Mouse (Mus musculus) inflammation-experienced regulatory T-cells (primary cell): ENCODE results near the gene Scgb1a1. TPM values are rescaled to one million over a fixed set of nuclear protein-coding genes. Genes with fewer than 3 reads are reported as not detected.

ENCODE experiments used
- polyA plus RNA-seq, 2 experiments: library from polyadenylated mRNA; unstranded; fragments of 100-300 nt; shearing (Covaris generic); gene quantifications; one replicate each; pipeline ENCODE4 v1.2.1; 2017

Gene Scgb1a1
- not detected for polyA plus RNA-seq

DNA sequence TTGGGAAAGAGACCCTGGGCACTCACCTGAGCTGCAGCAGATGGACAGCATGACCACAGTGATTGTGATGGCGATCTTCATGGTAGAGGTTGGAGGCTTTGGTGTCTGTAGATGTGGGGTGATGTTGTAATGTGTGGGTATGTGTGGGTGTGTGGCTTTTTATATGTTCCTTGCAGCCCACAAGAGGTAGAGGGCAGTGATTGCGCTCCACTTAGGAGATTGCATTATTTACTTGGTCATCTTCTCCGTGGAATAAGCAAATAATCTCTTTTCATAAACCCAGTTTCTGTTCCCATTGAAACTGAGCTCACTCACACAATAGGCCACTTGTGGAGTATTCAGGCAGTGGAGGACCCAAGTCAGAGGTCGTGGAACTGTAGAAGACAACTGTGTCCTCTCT is at the start of gene Scgb1a1:
TSS of gene Scgb1a1 (minus strand) at position 138 of the 400 bp plus-strand sequence.

GRCm38 (mm10) chr19:9135512-9136331 is 48.0 kb upstream of the Scgb1a1 start, which contains the start of gene Asrgl1:
Gene Asrgl1, minus strand, starts transcription at chr19:9135636.

Other genes with a start within 250 kb of the Scgb1a1 start
- under 1 TPM; 0.29 to 0.80 TPM for gene Gng3, start 248.8 kb downstream of the Scgb1a1 start, polyA plus RNA-seq
- 1 to 10 TPM in 1 of 2 experiments, not detected in 1; 1.2 TPM for gene Lrrn4cl, start 237.2 kb downstream of the Scgb1a1 start, polyA plus RNA-seq
- 100 to 1,000 TPM; 145 to 156 TPM for gene Ubxn1, start 216.5 kb downstream of the Scgb1a1 start, polyA plus RNA-seq
- gene Uqcc3, start 207.0 kb downstream of the Scgb1a1 start, polyA plus RNA-seq = 10 to 100 TPM; 71.1 to 77.2 TPM
- gene Lbhd1, start 204.2 kb downstream of the Scgb1a1 start, polyA plus RNA-seq = 100 to 1,000 TPM in 1 of 2 experiments, 10 to 100 TPM in 1; 99.3 to 105 TPM
- not detected for gene Gm49403, start 204.0 kb downstream of the Scgb1a1 start, polyA plus RNA-seq
- 10 to 100 TPM; 39.7 to 55.4 TPM for gene 1810009A15Rik, start 199.1 kb downstream of the Scgb1a1 start, polyA plus RNA-seq
- gene Gm49416, start 199.0 kb downstream of the Scgb1a1 start, polyA plus RNA-seq = not detected
- 10 to 100 TPM; 35.8 to 44.9 TPM for gene Ints5, start 195.0 kb downstream of the Scgb1a1 start, polyA plus RNA-seq
- gene Ganab, start 189.9 kb downstream of the Scgb1a1 start, polyA plus RNA-seq = 100 to 1,000 TPM; 108 to 118 TPM
- 10 to 100 TPM; 52.1 to 63.5 TPM for gene B3gat3, start 167.6 kb downstream of the Scgb1a1 start, polyA plus RNA-seq
- 10 to 100 TPM; 10.2 to 16.3 TPM for gene Rom1, start 158.6 kb downstream of the Scgb1a1 start, polyA plus RNA-seq
- 100 to 1,000 TPM in 1 of 2 experiments, 10 to 100 TPM in 1; 77.4 to 100 TPM for gene Eml3, start 158.4 kb downstream of the Scgb1a1 start, polyA plus RNA-seq
- gene Mta2, start 146.1 kb downstream of the Scgb1a1 start, polyA plus RNA-seq = 100 to 1,000 TPM; 231 to 276 TPM
- gene Tut1, start 134.1 kb downstream of the Scgb1a1 start, polyA plus RNA-seq = 10 to 100 TPM; 37.6 to 40.5 TPM
- gene Eef1g, start 120.9 kb downstream of the Scgb1a1 start, polyA plus RNA-seq = 100 to 1,000 TPM; 264 to 300 TPM
- gene Ahnak, start 98.7 kb downstream of the Scgb1a1 start, polyA plus RNA-seq = 10 to 100 TPM; 58.4 to 93.3 TPM
- gene Asrgl1, start 47.7 kb upstream of the Scgb1a1 start, polyA plus RNA-seq = 10 to 100 TPM; 16.5 to 25.7 TPM